Mouse (Mus musculus) myocyte (in vitro differentiated cells): ENCODE data around the gene Disp1.

ENCODE experiments used
- MYOD1 ChIP-seq, 3 experiments: IDR thresholded peaks; one replicate each; pipeline ENCODE4 v1.6.1; 2011; ENCODE audit warnings: control low read depth in 2 of 3, low read depth in 2 of 3, mild to moderate bottlenecking in 2 of 3, moderate library complexity in 1 of 3; ENCODE audit not compliant: insufficient read length in 2 of 3, control insufficient read depth in 1 of 3
- MYOG ChIP-seq, 3 experiments: IDR thresholded peaks; one replicate each; pipeline ENCODE4 v1.6.1; 2011; ENCODE audit warnings: control low read depth in 2 of 3, low read depth in 2 of 3, mild to moderate bottlenecking in 2 of 3; ENCODE audit not compliant: insufficient read length in 2 of 3, control insufficient read depth in 1 of 3, insufficient read depth in 1 of 3
- POLR2A ChIP-seq: IDR thresholded peaks from one replicate; pipeline ENCODE4 v1.6.1; 2011; ENCODE audit warnings: low read depth, mild to moderate bottlenecking, control low read depth, moderate library complexity; ENCODE audit not compliant: insufficient read length
- TCF12 ChIP-seq: IDR thresholded peaks from one replicate; pipeline ENCODE4 v1.6.1; 2011; ENCODE audit warnings: mild to moderate bottlenecking, control low read depth; ENCODE audit not compliant: poor library complexity, insufficient read depth, severe bottlenecking

- no peak for TF ChIP-seq POLR2A
- TF ChIP-seq MYOD1 (IDR thresholded peaks at IDR 0.05; ENCODE audit: control insufficient read depth in 1 of 3, insufficient read length in 2 of 3, low read depth in 2 of 3) = peak in 2 of 3 experiments; percentile 28 to 48
- peak in 1 of 3 experiments; percentile 72 for TF ChIP-seq MYOG (IDR thresholded peaks at IDR 0.05; ENCODE audit: control insufficient read depth in 1 of 3, insufficient read depth in 1 of 3, insufficient read length in 2 of 3, low read depth in 2 of 3)
- TF ChIP-seq TCF12 = peak; percentile 47
Observed at GRCm38 (mm10) chr1:183113546-183113945, 107.8 kb downstream of the Disp1 start.
